Mouse (Mus musculus) CH12.LX (cell line): ENCODE results near the gene Ttc33. TPM values are rescaled to one million over a fixed set of nuclear protein-coding genes. Genes with fewer than 3 reads are reported as not detected.
A peak's percentile ranks its signal among the peaks of the same experiment; 100 is the strongest.

ENCODE experiments used
- DNase-seq: peaks from one replicate; pipeline ENCODE4 v3.0.0-alpha.2; 2013; ENCODE audit errors: extremely low read depth
- H3K27ac ChIP-seq: 2 replicates; pipeline ENCODE4 v1.5.1; 2012; ENCODE audit warnings: low read depth, mild to moderate bottlenecking, control low read depth, moderate library complexity; ENCODE audit not compliant: insufficient read depth
- H3K27me3 ChIP-seq: replicated peaks from 2 replicates; pipeline ENCODE3; 2012; ENCODE audit warnings: inconsistent platforms
- H3K36me3 ChIP-seq, 2 experiments: replicated peaks in 1 of 2; 2 replicates each; pipeline versions ENCODE3 to v1.6.1; 2012; ENCODE audit warnings: inconsistent platforms in 1 of 2, low read length in 1 of 2, mild to moderate bottlenecking in 1 of 2, mixed read lengths in 1 of 2, moderate library complexity in 1 of 2; ENCODE audit not compliant: control insufficient read depth in 1 of 2, insufficient read depth in 1 of 2
- H3K4me1 ChIP-seq, 2 experiments: 2 replicates each; pipeline ENCODE4 v1.6.1; 2012; ENCODE audit warnings: inconsistent platforms in 1 of 2, moderate library complexity in 1 of 2; ENCODE audit not compliant: insufficient read depth in 2 of 2, control insufficient read depth in 1 of 2
- H3K4me2 ChIP-seq: 2 replicates; pipeline ENCODE4 v1.6.1; 2012; ENCODE audit warnings: low read depth, mild to moderate bottlenecking, control low read depth; ENCODE audit not compliant: poor library complexity, insufficient read depth, severe bottlenecking
- H3K4me3 ChIP-seq, 3 experiments: fragments of 150-350 bp in 1 of 3; sonication (generic) in 1 of 3; replicated peaks in 1 of 3; 2 replicates each; pipeline versions ENCODE3 to v1.5.1; 2011 to 2012; ENCODE audit warnings: low read depth in 2 of 3, low read length in 2 of 3, mild to moderate bottlenecking in 2 of 3, moderate library complexity in 2 of 3, control low read depth in 1 of 3, improper control_type of control experiment in 1 of 3, inconsistent platforms in 1 of 3, mixed read lengths in 1 of 3; ENCODE audit not compliant: poor library complexity in 1 of 3
- H3K79me2 ChIP-seq: replicated peaks from 2 replicates; pipeline ENCODE4 v1.6.1; 2012; ENCODE audit warnings: mild to moderate bottlenecking, moderate library complexity; ENCODE audit not compliant: control insufficient read depth, poor library complexity, insufficient read depth, severe bottlenecking; ENCODE audit errors: extremely low read depth
- H3K9ac ChIP-seq: 2 replicates; pipeline ENCODE4 v1.6.1; 2012; ENCODE audit warnings: low read depth, mild to moderate bottlenecking, control low read depth, moderate library complexity; ENCODE audit not compliant: insufficient read depth
- H3K9me3 ChIP-seq: replicated peaks from 2 replicates; pipeline ENCODE3; 2012; ENCODE audit warnings: low read length, inconsistent platforms, mixed read lengths
- BHLHE40 ChIP-seq: IDR thresholded peaks from 2 replicates; pipeline ENCODE4 v1.6.1; 2011; ENCODE audit warnings: mild to moderate bottlenecking, low read depth, low read length, improper control_type of control experiment
- CHD1 ChIP-seq: IDR thresholded peaks from 2 replicates; pipeline ENCODE4 v1.6.1; 2012; ENCODE audit warnings: low read depth, low read length, improper control_type of control experiment, inconsistent platforms
- CTCF ChIP-seq, 2 experiments: IDR thresholded peaks in 1 of 2; conservative IDR thresholded peaks in 1 of 2; 2 replicates each; pipeline ENCODE4 v1.5.1; 2011 to 2012; ENCODE audit warnings: low read depth in 2 of 2, low read length in 2 of 2, improper control_type of control experiment in 1 of 2, inconsistent platforms in 1 of 2, mild to moderate bottlenecking in 1 of 2, moderate library complexity in 1 of 2
- JUND ChIP-seq: conservative IDR thresholded peaks from 2 replicates; pipeline ENCODE4 v1.6.1; 2011; ENCODE audit warnings: low read depth, low read length, improper control_type of control experiment
- MAZ ChIP-seq: IDR thresholded peaks from 2 replicates; pipeline ENCODE4 v1.6.1; 2012; ENCODE audit warnings: low read depth, mild to moderate bottlenecking, inconsistent platforms, low read length, improper control_type of control experiment, moderate library complexity
- MXI1 ChIP-seq: IDR thresholded peaks from 2 replicates; pipeline ENCODE4 v1.6.1; 2011; ENCODE audit warnings: mild to moderate bottlenecking, low read depth, low read length, improper control_type of control experiment
- RAD21 ChIP-seq: IDR thresholded peaks from 2 replicates; pipeline ENCODE4 v1.6.1; 2011; ENCODE audit warnings: low read depth, mild to moderate bottlenecking, low read length, improper control_type of control experiment, moderate library complexity
- SIN3A ChIP-seq: IDR thresholded peaks from 2 replicates; pipeline ENCODE4 v1.6.1; 2012; ENCODE audit warnings: low read length, improper control_type of control experiment, inconsistent platforms
- USF1 ChIP-seq: IDR thresholded peaks from 2 replicates; pipeline ENCODE4 v1.6.1; 2014; ENCODE audit warnings: low read depth, mild to moderate bottlenecking, inconsistent platforms, low read length, improper control_type of control experiment
- ZC3H11A ChIP-seq: IDR thresholded peaks from 2 replicates; pipeline ENCODE4 v1.6.1; 2012; ENCODE audit warnings: low read depth, mild to moderate bottlenecking, inconsistent platforms, low read length, improper control_type of control experiment
- dilution Hi-C: fragments of 300-500 bp; cut with MboI; formaldehyde crosslinking; loops from 2 replicates; pipeline ENCODE4 v1.14.3; 2020; ENCODE audit warnings: low sequenced_read_pairs; ENCODE audit not compliant: extremely low pct_unique_long_range_greater_than_20kb, extremely low pct_ligation_motif_present
- in situ Hi-C: fragments of 300-500 bp; cut with MboI; formaldehyde crosslinking; loops from 3 replicates; pipeline ENCODE4 v1.14.3; 2019; ENCODE audit warnings: low sequenced_read_pairs, low pct_ligation_motif_present, low pct_unique_long_range_greater_than_20kb, mixed read lengths
- polyA plus RNA-seq: library from polyadenylated mRNA; unstranded; fragments of >175 nt; gene quantifications from 2 replicates; pipeline ENCODE4 v1.2.1, GENCODE M21; 2012; ENCODE audit warnings: low read depth; ENCODE audit not compliant: insufficient read length
- total RNA-seq, 2 experiments: library from RNA; depleted of rRNA; stranded (reverse); fragments of 300-350 nt in 1 of 2; fragments of >200 nt in 1 of 2; gene quantifications; 2 replicates each; pipeline ENCODE4 v1.2.3; 2012 to 2014

Ttc33 gene
- total and polyA plus RNA-seq, 3 experiments, result 24.5 to 53.6 (median 34.8) TPM

DNA sequence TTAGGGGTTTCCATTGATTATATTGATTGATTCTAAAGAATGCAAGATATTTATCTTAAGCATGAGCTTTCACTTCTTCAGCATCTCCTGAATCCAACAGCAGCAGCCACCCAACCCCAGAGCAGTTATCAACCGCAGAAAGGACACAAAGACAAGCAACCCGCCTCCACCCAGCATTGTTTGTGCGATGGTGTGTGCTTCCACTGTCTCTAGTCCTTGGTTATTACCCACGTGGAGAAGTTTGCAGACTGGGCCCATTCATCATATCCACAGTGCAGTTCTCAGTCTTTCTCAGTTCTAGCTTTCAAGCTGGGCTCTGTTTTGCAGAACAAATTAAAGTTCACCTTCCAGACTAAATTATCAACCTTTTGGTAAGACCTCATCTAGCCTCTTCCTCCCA is 54.0 kb downstream of the Ttc33 start:
- Histone ChIP-seq H3K27me3 (no peaks in the 10 kb centered on the region), H3K27ac (no peak overlapping the region), H3K4me1 (peaks cover 15 to 52% of the 10 kb centered on the region in 2 experiments; a peak in 3 of 4 replicates), H3K9ac (no peak overlapping the region)
- no peak for DNase-seq
- dilution Hi-C loops (no loop called here), in situ Hi-C loops (loop anchor here (25.0 kb wide), 3 partner anchors 373 to 973 kb away; no protein-coding TSS in a partner anchor)
- TF ChIP-seq USF1 (no peak), CHD1 (no peak), CTCF (conservative IDR thresholded peaks at IDR 0.05 in 1 of 2, IDR thresholded peaks at IDR 0.05 in 1 of 2; ENCODE audit: low read depth in 2 of 2, low read length in 2 of 2) (no peak), MXI1 (no peak), BHLHE40 (no peak), MAZ (no peak), JUND (no peak), ZC3H11A (no peak)
- TF ChIP-seq, all 38 proteins: peak for 0
- H3K4me3 ChIP-seq, result peak overlapping the region in 1 of 3 experiments; percentile 15
- peaks cover 12% of the 10 kb centered on the region for H3K79me2 ChIP-seq
- H3K9me3 ChIP-seq, result no peaks in the 10 kb centered on the region
- H3K36me3 ChIP-seq, result peaks cover 3 to 16% of the 10 kb centered on the region in 2 experiments
- peak overlapping the region; percentile 72 for H3K4me2 ChIP-seq

DNA sequence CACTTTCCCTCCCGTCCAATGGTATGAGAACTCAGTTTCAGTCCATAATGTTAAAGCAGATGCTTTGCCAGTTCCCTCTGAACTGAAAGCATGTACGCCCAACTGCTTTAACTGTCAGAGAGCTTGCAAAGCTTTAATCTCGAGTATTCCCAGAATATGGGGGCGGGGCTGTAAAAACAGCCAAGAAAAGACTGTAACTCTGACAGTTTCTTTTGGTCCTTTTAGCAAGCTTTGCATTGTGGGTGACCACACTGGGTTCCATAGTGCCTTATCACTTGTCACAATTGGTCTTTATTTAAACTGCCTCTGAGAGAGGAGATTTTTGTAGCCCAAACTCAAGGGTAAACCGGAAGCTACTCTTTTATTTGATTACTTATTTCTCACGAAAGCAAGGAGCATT is 54.6 kb downstream of the Ttc33 start:
- H3K27ac ChIP-seq, result no peak overlapping the region
- TF ChIP-seq MXI1, result peak; percentile 32; the same call in 1 of the 2 replicates
- 0 out of 2 replicates have a peak, but pooled peaks have one; percentile 10 for TF ChIP-seq CHD1
- no peak for TF ChIP-seq RAD21
- peaks cover 15 to 55% of the 10 kb centered on the region in 2 experiments; a peak in 3 of 4 replicates for H3K4me1 ChIP-seq

DNA sequence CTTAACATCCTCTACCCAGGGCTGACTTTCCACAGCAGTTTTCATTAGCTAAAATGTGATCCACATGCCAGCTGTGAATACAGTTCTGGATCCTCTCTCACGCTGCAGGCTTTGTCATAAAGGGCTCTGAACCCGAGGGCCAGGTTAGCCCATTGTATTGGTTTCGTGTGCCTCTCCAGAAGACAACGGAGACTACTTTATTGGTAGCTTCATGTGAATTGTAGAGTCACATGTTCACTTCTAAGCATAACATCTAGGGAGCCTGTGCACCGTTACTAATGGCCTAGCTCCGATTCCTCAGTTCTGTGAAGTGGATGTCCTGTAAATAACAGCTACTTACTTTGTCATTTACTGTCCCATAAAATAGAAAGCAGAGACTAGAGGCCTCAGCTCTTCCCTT is 55.0 kb downstream of the Ttc33 start:
- H3K4me1 ChIP-seq, result peaks cover 15 to 55% of the 10 kb centered on the region in 2 experiments; a peak in 3 of 4 replicates
- dilution Hi-C loops, result no loop called here
- DNase-seq, result no peak
- H3K27me3 ChIP-seq, result no peaks in the 10 kb centered on the region
- H3K79me2 ChIP-seq, result peaks cover 12% of the 10 kb centered on the region
- peak overlapping the region in 1 of 3 experiments; percentile 5 for H3K4me3 ChIP-seq
- no peak overlapping the region for H3K9ac ChIP-seq
- TF ChIP-seq SIN3A, result no peak
- H3K27ac ChIP-seq, result no peak overlapping the region
- no peaks in the 10 kb centered on the region for H3K9me3 ChIP-seq
- peak overlapping the region; percentile 72 for H3K4me2 ChIP-seq
- H3K36me3 ChIP-seq, result peaks cover 0 to 6% of the 10 kb centered on the region in 2 experiments
- in situ Hi-C loops, result loop anchor here (10.0 to 25.0 kb wide), 4 partner anchors 372 to 972 kb away; no protein-coding TSS in a partner anchor

More for the DNA sequence above, 54.6 kb downstream of the Ttc33 start:
- Histone ChIP-seq H3K9ac (no peak overlapping the region), H3K36me3 (peaks cover 0 to 11% of the 10 kb centered on the region in 2 experiments), H3K4me2 (peak overlapping the region; percentile 72), H3K4me3 (peak overlapping the region in 1 of 3 experiments; percentile 5), H3K9me3 (no peaks in the 10 kb centered on the region), H3K27me3 (no peaks in the 10 kb centered on the region), H3K79me2 (peaks cover 12% of the 10 kb centered on the region)
- in situ Hi-C loops, result loop anchor here (10.0 to 25.0 kb wide), 4 partner anchors 372 to 972 kb away; no protein-coding TSS in a partner anchor
- DNase-seq, result no peak
- dilution Hi-C loops, result no loop called here
